Mouse (Mus musculus) CH12.LX (cell line): ENCODE measurements around the gene Htra1.

ENCODE experiments used
- CHD2 ChIP-seq: IDR thresholded peaks from 2 replicates; pipeline ENCODE4 v1.6.1; 2011; ENCODE audit warnings: low read length, improper control_type of control experiment
- CTCF ChIP-seq, 2 experiments: IDR thresholded peaks in 1 of 2; conservative IDR thresholded peaks in 1 of 2; 2 replicates each; pipeline ENCODE4 v1.5.1; 2011 to 2012; ENCODE audit warnings: low read depth in 2 of 2, low read length in 2 of 2, improper control_type of control experiment in 1 of 2, inconsistent platforms in 1 of 2, mild to moderate bottlenecking in 1 of 2, moderate library complexity in 1 of 2
- ELF1 ChIP-seq: IDR thresholded peaks from 2 replicates; pipeline ENCODE4 v1.6.1; 2014; ENCODE audit warnings: low read depth, mild to moderate bottlenecking, inconsistent platforms, low read length, improper control_type of control experiment
- MAX ChIP-seq: IDR thresholded peaks from 2 replicates; pipeline ENCODE4 v1.6.1; 2011; ENCODE audit warnings: low read length, improper control_type of control experiment
- POLR2AphosphoS2 ChIP-seq: IDR thresholded peaks from 2 replicates; pipeline ENCODE4 v1.6.1; 2011; ENCODE audit warnings: low read depth, low read length, improper control_type of control experiment
- RAD21 ChIP-seq: IDR thresholded peaks from 2 replicates; pipeline ENCODE4 v1.6.1; 2011; ENCODE audit warnings: low read depth, mild to moderate bottlenecking, low read length, improper control_type of control experiment, moderate library complexity

DNA sequence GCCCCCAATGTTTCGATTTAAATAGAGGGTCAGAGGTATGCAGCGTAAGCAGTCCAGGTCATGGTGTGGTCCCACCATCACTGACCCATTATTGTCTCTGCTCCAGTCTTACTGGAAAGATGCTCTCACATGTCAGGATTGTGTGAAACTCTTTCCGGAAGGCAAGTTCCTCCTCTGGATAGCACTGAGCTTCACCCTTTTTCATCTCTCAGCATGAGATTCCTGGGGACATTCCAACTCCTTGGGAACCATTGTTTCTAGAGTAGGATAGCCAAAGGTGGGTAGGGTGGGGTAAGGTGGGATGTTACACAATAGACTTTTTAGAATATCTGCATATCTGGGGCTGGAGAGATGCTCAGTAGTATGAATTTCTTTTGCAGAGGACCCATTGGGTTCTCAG is 9.8 kb downstream of the Htra1 start:
- no peak for TF ChIP-seq CTCF (conservative IDR thresholded peaks at IDR 0.05 in 1 of 2, IDR thresholded peaks at IDR 0.05 in 1 of 2; ENCODE audit: low read depth in 2 of 2, low read length in 2 of 2)
- TF ChIP-seq POLR2AphosphoS2: no peak
- no peak for TF ChIP-seq RAD21
- no peak for TF ChIP-seq ELF1
- TF ChIP-seq MAX: no peak
- no peak for TF ChIP-seq CHD2
